Mouse (Mus musculus): Measurements from ENCODE around the gene Ak7.

Gene Ak7

DNA sequence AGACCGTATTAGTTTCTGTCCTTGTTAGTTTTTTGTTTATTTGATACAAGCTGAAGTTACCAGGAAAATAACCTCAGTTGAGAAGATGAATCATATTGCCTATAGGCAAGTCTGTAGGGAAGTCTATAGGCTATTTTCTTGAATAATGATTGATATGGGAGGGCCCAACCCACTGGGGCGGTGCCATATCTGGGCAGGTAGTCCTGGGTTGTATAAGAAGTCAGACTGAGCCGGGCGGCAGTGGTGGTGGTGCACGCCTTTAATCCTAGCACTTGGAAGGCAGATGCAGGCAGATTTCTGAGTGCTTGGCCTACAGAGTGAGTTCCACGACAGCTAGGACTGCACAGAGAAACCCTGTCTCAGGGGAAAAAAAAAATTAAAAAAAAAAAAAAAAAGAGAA lies 84.1 kb downstream of the Ak7 start:
- DNase-seq: no peak

DNA sequence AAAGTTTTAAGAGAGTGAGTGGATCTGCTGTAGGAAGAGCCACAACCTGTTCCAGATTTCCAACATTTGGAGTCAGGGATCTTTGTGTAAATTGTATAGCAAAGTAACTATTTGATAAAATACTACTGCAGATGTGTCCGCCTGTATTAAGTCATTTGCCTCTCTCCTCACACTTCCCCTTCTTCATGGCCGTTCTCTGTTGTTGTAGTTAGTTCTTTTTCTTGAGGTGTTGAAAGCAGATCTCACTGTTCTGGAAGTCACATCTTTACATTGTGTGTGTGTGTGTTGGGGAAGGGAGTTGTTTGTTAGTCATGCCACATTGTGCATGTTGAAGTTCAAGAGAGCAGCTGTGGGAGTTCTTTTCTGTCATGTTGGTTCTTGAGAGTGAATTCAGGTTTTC lies 89.1 kb downstream of the Ak7 start:
- DNase-seq: no peak

DNA sequence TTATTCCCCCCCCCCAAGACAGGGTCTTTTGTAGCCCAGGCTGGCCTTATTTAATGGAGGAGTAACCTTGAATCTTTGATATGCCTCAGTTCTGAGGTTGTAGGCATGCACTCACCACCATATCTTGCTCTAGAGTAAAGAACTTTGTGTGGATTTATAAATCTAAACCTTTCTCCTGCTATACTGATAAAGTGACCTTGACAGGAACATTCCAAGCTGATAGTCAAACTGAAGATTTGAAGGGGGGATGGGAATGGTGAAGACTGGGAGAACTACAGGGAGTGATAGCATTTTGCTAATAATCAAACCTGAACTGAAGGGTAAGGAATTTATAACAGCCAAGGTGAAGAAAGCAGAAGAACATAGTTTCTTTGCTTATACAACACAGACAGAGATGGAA lies 92.2 kb downstream of the Ak7 start:
- DNase-seq: no peak

DNA sequence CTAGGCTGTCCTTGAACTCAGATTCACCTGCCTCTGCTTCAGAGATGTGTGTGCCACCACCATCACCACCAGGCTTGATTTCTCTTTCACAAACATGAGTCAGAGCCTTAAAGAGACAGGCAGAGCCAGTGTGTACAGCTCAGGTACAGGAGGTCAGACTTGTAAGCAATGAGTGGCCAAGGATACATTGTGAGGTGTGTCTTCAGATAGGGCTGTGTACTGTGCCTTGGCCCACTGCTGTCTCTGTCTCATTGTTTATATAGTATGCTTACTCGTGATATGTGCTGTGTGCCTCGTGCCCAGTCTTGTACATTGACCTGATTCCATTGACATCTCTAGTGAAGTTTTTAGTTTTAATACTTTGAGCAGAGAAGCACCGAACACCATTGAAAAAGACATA lies 100.0 kb downstream of the Ak7 start:
- DNase-seq: no peak

DNA sequence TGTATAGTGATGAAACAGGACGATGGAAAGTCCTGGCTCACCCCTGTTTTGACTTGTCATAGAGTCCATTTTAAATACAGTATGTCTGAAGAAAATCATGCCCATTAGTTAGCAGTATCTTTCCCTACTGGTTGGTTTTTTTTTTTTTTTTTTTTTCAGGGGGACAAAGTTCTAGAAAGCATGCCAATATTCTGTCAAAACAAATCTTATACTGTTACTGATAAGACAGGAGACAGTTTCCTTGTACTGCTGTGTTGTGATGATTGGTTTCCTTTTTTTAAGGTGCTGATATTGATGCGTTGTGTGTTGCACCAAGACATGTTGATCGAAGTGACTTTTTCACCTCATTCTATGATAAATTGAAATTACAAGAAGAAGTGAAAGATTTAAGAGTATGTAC lies 100.4 kb downstream of the Ak7 start:
- no peak for DNase-seq

DNA sequence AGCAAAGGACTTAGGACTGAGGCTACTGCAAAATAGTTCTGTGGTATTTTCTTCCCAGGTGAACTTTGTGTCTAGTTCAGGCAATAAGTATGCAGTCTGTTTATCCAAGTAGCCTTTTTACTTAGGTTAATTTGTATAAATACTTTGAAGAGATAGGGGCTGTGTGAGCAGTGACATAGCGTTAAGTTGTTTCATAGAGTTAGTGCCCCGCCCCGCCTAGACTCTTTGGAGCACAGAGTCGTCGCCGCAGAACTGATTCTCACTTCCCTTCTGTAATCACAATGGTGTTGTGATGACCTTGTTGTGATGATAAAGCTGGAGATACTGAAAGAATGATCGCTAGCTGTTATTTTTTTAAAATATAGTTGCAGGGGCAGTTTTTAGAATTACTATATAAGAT lies 101.6 kb downstream of the Ak7 start:
- DNase-seq: no peak

DNA sequence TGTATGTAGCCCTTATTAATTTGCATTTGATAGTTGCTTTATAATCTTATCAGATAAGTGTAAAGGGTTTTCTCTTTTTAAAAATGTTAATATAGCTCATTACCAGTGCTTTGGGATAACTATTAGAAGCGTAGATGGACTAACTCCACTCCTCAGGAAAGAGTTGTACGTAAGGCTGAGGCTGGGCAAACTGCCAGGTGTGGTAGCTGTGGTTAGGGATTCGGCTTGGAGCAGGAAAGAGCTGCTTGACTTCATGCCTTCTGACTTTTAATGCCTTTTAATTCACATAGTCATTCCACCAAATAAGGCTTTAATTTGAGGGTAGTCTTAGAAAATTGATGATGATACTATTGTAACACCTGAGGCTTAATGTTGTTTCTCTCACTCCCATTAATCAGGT lies 103.2 kb downstream of the Ak7 start:
- DNase-seq: no peak

DNA sequence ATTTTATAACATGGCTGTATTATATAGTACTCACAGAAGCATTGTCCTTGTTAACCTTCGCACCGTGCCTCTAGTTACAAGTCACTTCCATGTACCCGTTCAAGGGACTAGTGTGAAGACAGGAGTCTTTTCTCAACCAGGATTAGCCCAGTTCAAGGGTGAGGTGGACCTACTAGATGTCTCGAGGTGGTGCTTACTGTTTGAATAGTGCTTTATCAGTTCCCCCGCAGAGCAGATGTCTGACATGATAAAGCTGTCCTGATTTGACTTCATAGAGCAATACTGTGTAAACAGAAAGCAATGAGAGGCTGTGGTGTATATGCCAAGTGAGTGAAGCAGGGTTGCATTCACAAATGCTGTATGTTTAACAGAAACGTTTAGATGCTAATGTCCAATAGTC lies 104.8 kb downstream of the Ak7 start:
- no peak for DNase-seq

DNA sequence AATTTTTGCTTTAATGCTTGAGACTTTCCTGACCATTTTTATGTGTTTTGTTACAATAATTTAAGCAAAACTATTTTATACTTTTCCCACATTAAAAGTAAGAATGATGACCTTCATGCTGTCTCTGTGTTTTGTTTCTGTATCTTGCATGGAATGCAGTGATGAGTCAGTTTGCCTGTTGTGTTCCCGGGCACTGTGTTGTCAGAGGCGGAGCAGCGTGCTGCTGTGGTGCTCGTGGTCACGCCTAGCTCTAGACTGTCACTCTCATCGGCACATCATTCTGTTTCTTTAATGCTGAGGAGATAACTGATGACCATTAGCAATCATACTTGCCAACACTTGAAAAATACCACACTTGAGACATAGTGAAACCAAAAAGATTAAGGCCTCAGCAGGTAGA lies 108.2 kb downstream of the Ak7 start:
- no peak for DNase-seq

DNA sequence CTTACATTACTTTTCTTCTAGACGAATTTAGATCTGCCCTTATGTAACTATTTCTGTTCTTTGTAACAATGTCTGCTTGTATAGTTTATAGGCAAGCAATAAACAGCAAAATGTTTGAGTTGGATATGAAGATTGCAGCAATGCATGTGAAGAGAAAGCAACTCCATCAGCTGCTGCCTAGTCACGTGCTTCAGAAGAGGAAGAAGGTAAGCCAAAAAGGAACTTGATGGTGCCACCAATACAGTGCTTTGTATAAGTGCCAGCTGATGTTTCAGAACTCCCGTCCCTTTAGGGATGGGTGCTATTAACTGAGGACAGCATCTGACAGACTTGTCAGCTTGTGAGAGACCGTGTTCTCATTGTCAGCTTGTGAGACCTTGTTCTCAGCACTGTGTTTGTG lies 117.7 kb downstream of the Ak7 start:
- DNase-seq: no peak

DNA sequence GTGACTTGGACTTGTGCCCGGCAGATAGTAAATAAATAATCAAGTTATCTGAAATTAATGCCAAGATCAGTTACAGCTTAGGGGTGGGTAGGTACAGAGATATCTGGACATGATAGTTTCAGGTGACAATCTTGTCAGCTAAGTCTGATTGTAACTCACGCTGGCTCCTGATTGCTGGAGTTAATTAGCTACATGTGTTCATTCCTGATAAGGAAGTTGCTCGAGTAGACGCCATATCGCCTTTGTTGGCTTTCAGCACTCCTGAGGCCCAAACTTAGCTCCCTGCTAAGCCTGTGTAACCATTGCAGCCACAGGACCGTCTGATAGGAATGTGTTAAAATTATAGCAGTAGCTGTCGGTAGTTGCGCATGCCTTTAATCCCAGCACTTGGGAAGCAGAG lies 119.0 kb downstream of the Ak7 start:
- DNase-seq: no peak

DNA sequence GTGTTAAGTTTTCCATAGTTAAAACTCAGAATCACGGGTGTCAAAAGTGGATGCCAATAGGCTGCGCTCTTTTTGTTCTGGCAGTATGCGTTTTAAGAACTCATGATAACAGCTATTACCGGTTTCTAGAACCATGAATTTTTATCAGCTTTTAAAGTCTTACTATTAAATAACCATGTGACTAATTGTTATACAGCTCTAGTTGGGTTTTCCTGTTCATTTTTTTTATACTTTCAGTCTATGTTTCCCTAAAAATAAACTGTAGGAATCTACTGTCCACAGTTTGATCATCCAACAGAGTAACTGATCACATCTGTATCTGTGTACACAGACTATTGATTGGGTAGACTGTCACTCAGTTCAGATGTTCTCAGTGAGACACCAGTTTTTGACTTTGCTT lies 119.5 kb downstream of the Ak7 start:
- no peak for DNase-seq

Measured in embryo, embryonic 11 days (tissue).